Mouse (Mus musculus) neural tube, embryonic 14.5 days (tissue): ENCODE results near the gene Slc16a6. TPM values are rescaled to one million over a fixed set of nuclear protein-coding genes. Genes with fewer than 3 reads are reported as not detected.

Source experiments
- ATAC-seq: fragments of 200-750 bp; cut with Nextera tagmentation; 2 replicates; pipeline ENCODE4 v1.8.0; 2017; ENCODE audit warnings: low read depth, mild to moderate bottlenecking, moderate TSS enrichment, moderate library complexity
- H3K27ac ChIP-seq: fragments of 300-500 bp; sonication (generic); 2 replicates; pipeline ENCODE4 v1.5.1; 2014; ENCODE audit warnings: low read depth, mild to moderate bottlenecking, control low read depth, low read length, moderate library complexity, mixed read lengths
- H3K27me3 ChIP-seq: fragments of 300-500 bp; sonication (generic); 2 replicates; pipeline ENCODE4 v1.6.1; 2014; ENCODE audit warnings: low read length; ENCODE audit not compliant: control insufficient read depth, insufficient read depth
- H3K36me3 ChIP-seq: fragments of 300-500 bp; sonication (generic); 2 replicates; pipeline ENCODE4 v1.6.1; 2014; ENCODE audit warnings: low read length, mixed read lengths; ENCODE audit not compliant: control insufficient read depth, insufficient read depth
- H3K4me1 ChIP-seq: fragments of 300-500 bp; sonication (generic); 2 replicates; pipeline ENCODE4 v1.6.1; 2014; ENCODE audit warnings: low read length; ENCODE audit not compliant: control insufficient read depth, insufficient read depth
- H3K4me2 ChIP-seq: fragments of 300-500 bp; sonication (generic); 2 replicates; pipeline ENCODE4 v1.6.1; 2014; ENCODE audit warnings: mild to moderate bottlenecking, low read depth, low read length, control low read depth
- H3K4me3 ChIP-seq: fragments of 300-500 bp; sonication (generic); 2 replicates; pipeline ENCODE4 v1.5.1; 2014; ENCODE audit warnings: low read depth, low read length, control low read depth, mixed read lengths
- H3K9ac ChIP-seq: fragments of 300-500 bp; sonication (generic); replicated peaks from 2 replicates; pipeline ENCODE4 v1.6.1; 2014; ENCODE audit warnings: low read depth, mild to moderate bottlenecking, control low read depth, low read length, mixed read lengths
- H3K9me3 ChIP-seq: fragments of 300-500 bp; sonication (generic); 2 replicates; pipeline ENCODE4 v1.6.1; 2016; ENCODE audit warnings: low read length; ENCODE audit not compliant: control insufficient read depth
- WGBS: fragments of 180-500 bp; shearing (Covaris S2); extraction: QIAGEN DNeasy Blood & Tissue Kit; methylation state at CpG from one replicate; pipeline ENCODE4 v1.1.7; 2014; 5-methylcytosine and 5-hydroxymethylcytosine counted together
- polyA plus RNA-seq: library from polyadenylated mRNA; unstranded; fragments of >200 nt; fragmentation: Nextera tagmentation; extraction: Ambion mirVana; gene quantifications from 2 replicates; pipeline ENCODE4 v1.2.1, GENCODE M21; 2014

The Slc16a6 gene
- 3.3 and 4.5 TPM in 2 replicates for polyA plus RNA-seq

DNA sequence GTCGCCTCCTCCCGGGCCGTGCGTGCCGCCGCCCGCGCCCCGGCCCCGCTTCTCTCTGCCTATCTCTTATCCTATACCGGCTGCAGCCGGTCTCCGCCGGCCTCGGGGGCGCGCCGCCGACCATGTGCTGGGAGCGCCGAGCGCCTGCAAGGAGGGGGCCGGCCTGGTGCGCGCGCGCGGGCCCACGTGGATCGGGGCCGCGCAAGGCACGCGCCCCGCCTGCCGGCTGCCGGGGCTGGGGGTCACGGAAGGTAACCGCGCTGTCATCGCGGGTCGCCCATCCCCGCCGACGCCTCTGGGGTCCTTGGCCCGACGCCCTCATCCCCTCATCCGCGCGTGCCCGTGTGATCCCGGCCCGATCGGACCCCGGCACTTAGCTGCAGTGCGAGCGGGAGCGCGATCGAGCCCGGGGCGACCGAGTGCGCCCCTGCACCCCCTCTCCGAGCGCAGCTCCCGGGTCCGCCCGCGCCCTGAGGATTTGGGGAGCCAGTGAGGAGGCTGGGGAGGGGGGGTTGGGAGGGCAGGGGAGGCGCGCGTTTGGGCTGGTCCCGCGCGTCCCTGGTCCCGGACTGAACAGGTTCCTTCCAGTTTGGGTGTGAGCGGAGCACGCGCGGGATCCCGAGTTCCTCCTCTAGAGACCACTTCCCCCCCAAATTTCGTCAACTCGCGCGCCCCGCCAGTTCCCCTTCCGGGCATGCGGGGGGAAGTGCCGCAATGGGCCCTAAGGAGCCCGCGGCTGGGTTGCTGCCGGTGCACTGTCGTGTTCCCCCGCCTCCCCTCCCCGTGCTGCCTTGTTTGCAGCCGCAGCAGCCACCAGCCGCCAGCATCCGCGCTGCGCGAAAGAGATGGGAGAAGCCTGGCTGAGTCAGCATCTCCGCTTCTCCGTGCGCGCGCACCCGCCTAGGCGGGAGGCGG lies at the start of gene Slc16a6, which contains the start of gene Arsg:
Slc16a6 (minus strand) TSS at position 428 of the 915 bp plus-strand sequence.
Arsg (plus strand) TSS at position 204 of the 915 bp plus-strand sequence.
- H3K27ac ChIP-seq, result peak within 1 kb of the TSS; percentile 90
- peak within 1 kb of the TSS; percentile 86 for H3K4me3 ChIP-seq
- peak within 1 kb of the TSS; percentile 93 for H3K9ac ChIP-seq
- H3K27me3 ChIP-seq, result no peaks in the 10 kb centered on the region
- under 1% methylated on average over 68 of the region's 111 CpGs for WGBS
- H3K9me3 ChIP-seq, result no peaks in the 10 kb centered on the region
- peak; percentile 91 for ATAC-seq
- peak within 1 kb of the TSS; percentile 87 for H3K4me2 ChIP-seq
- H3K36me3 ChIP-seq, result no peaks in the 10 kb centered on the region
- 0 out of 2 replicates have a peak, but pooled peaks cover 10% of the 10 kb centered on the region for H3K4me1 ChIP-seq

DNA sequence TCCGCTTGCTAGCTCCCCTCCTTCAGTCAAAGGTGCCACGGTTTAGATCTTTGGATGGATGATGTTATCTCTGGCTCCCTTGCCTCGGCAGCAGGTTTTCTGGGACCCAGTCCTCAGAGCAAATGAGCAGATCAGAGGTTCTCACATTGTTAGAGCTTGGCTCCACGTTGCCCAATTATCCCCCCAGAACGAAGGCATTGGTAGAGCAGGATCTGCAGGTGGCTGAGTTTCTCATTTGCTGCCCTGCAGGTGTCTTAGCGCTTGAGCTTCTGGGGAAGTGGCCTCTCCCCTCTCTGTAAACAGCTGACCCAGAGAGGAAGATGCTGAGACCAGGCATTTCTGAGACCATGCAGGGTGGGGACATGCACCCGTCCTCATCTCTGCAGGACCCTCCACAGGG lies 47.6 kb upstream of the Slc16a6 start:
- Histone ChIP-seq H3K27me3 (no peaks in the 10 kb centered on the region), H3K27ac (no peak overlapping the region), H3K36me3 (no peaks in the 10 kb centered on the region), H3K4me3 (no peak overlapping the region), H3K9me3 (no peaks in the 10 kb centered on the region), H3K4me1 (no peaks in the 10 kb centered on the region), H3K4me2 (no peak overlapping the region), H3K9ac (no peak overlapping the region)
- no peak for ATAC-seq
- 57% methylated on average over 7 of the region's 7 CpGs for WGBS

DNA sequence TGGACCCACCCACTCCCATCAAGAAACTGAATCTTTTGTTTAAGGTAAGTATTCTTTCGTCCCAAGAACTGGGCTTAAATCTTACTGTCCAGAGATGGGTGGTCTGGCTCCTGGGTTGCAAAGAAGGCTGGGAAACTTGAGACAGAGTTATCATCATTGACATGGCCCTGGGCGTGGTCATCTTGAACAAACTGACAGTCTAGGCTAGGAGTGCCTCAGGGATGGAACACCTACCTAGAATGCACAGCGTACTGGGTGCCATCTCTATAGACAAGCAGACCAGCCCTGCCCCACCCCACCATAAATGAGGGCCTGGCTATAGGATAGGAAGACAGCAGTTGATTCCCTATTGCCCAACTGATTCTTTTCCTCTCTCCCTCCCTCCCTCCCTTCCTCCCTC lies 44.4 kb upstream of the Slc16a6 start:
- H3K4me1 ChIP-seq, result no peaks in the 10 kb centered on the region
- WGBS, result 83% methylated on average over 3 of the region's 3 CpGs
- no peaks in the 10 kb centered on the region for H3K27me3 ChIP-seq
- no peak overlapping the region for H3K4me2 ChIP-seq
- H3K27ac ChIP-seq, result no peak overlapping the region
- no peak overlapping the region for H3K4me3 ChIP-seq
- ATAC-seq, result no peak
- H3K9ac ChIP-seq, result no peak overlapping the region
- H3K9me3 ChIP-seq, result no peaks in the 10 kb centered on the region
- no peaks in the 10 kb centered on the region for H3K36me3 ChIP-seq

DNA sequence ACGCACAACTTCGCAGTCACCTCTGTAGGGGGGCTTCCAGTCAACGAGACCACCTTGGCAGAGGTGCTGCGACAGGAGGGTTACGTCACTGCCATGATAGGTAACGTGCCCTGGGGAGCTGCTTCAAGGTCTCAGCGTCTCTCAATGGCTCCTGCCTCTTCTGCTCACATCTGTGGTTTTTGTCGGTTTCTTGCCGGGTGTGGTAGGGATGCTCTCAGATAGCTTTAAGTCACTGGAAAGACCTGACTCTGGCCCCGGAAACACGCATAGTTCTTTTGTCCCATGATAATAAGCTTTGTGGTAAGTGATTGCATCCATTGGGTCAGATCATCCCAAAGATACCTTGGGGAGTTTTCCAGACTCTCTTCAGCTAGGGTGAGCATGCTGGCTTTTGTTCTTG lies 43.9 kb upstream of the Slc16a6 start:
- H3K4me3 ChIP-seq, result no peak overlapping the region
- no peak overlapping the region for H3K9ac ChIP-seq
- no peaks in the 10 kb centered on the region for H3K36me3 ChIP-seq
- H3K4me1 ChIP-seq, result no peaks in the 10 kb centered on the region
- no peak for ATAC-seq
- no peaks in the 10 kb centered on the region for H3K9me3 ChIP-seq
- H3K27ac ChIP-seq, result no peak overlapping the region
- WGBS, result 92% methylated on average over 11 of the region's 11 CpGs
- no peak overlapping the region for H3K4me2 ChIP-seq
- no peaks in the 10 kb centered on the region for H3K27me3 ChIP-seq

DNA sequence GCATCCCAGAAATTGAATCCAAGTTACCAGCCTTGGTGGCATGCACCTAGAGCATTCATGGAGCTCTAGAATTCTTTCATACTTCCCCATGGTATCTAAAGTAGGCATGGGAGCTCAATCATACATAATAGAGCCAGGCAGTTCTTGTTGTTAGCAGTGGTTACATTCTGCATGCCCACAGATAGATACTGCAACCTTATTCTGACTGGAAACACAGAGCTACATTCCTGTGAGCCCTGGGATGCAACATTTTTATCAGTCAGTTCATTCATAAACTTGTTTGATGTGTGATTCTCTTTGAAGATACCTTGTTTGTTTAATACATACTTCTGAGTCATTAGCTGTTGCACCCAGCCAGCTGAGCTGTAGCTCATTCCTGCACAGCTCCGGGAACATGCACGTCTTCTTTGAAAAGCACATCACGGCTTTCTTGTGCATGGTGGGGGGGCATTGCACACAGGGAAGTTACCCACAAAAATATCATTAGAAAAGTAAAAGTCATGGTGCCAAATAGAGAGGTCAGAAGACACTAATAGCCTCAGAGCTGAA lies 40.7 kb upstream of the Slc16a6 start:
- Histone ChIP-seq H3K27ac (no peak overlapping the region), H3K36me3 (no peaks in the 10 kb centered on the region), H3K9me3 (no peaks in the 10 kb centered on the region), H3K27me3 (no peaks in the 10 kb centered on the region), H3K9ac (no peak overlapping the region), H3K4me2 (no peak overlapping the region), H3K4me3 (no peak overlapping the region), H3K4me1 (no peaks in the 10 kb centered on the region)
- WGBS, result 85% methylated on average over 3 of the region's 3 CpGs
- no peak for ATAC-seq

DNA sequence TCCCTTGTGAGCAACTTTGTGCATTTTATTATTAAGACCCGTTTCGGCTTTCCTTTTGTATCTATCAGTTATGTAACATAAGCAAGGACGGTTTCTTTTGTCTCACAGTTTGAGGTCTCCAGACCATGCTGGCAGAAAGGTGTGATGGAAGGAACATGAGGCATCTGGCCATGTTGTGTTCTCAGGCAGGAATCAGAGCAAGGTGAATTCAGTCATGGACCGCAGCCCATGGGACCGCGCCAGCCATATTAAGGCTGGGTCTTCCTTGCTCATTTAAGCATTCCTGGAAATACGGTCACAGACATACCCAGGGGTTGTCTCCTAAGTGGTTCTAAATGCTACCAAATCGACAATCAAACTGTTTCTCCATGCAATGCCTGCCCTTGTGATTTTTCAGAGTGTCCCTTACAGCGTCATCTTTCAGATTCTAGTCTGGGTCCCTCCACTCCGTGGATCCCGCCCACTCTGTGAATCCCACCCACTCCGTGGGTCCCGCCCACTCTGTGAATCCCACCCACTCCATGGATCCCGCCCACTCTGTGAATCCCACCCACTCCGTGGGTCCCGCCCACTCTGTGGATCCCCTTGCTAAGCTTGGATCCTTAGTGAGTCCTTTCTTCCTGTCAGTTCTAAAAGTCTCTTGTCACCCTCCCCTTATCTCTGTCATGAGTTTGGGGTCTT lies 39.7 kb upstream of the Slc16a6 start:
- Histone ChIP-seq H3K4me2 (no peak overlapping the region), H3K36me3 (no peaks in the 10 kb centered on the region), H3K9ac (no peak overlapping the region), H3K9me3 (no peaks in the 10 kb centered on the region), H3K4me3 (no peak overlapping the region), H3K4me1 (no peaks in the 10 kb centered on the region), H3K27me3 (no peaks in the 10 kb centered on the region), H3K27ac (no peak overlapping the region)
- 84% methylated on average over 16 of the region's 16 CpGs for WGBS
- no peak for ATAC-seq

DNA sequence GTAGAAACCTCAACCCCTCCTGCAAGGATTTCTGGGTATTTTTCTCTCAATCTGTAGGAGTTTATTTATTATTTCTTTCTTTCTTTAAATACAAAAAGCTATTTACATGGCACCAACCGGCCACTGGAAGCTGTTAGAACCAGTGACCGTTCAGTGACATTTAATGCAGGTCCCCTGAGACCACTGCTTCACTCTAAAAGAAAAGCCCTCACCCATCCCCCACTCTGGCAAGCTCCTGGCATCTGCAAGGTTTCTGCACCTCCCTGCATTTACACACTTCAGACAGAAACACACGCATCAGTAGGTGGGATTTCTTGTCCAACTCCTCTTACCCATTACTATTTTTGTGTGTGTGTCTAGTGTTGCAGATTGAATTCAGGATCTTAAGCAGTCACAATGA lies 33.7 kb upstream of the Slc16a6 start:
- H3K4me3 ChIP-seq, result no peak overlapping the region
- H3K4me1 ChIP-seq, result no peaks in the 10 kb centered on the region
- no peaks in the 10 kb centered on the region for H3K9me3 ChIP-seq
- no peaks in the 10 kb centered on the region for H3K36me3 ChIP-seq
- no peak overlapping the region for H3K9ac ChIP-seq
- no peak overlapping the region for H3K27ac ChIP-seq
- H3K27me3 ChIP-seq, result no peaks in the 10 kb centered on the region
- ATAC-seq, result no peak
- WGBS, result 39% methylated on average over 3 of the region's 3 CpGs
- H3K4me2 ChIP-seq, result no peak overlapping the region

DNA sequence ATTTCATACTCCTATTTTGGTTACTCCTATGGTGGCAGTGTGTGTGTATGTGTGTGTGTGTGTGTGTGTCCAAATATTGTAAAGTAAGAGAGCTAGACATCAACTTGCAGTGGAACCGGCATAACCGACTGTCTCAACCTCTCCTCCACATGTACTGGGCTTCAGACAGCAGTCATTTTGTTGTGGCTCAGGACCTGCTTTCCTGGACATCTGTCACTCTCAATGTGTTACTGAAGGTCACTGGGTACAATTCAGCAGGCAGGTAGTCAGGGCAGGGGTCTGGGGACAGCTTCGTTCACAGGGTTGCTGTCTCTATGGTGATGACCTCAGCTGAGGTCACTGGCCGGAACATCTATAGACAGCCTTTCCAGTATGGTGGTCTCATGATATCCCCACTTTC lies 32.4 kb upstream of the Slc16a6 start:
- ATAC-seq, result no peak
- Histone ChIP-seq H3K36me3 (no peaks in the 10 kb centered on the region), H3K9ac (no peak overlapping the region), H3K4me2 (no peak overlapping the region), H3K4me1 (no peaks in the 10 kb centered on the region), H3K27me3 (no peaks in the 10 kb centered on the region), H3K9me3 (no peaks in the 10 kb centered on the region), H3K27ac (no peak overlapping the region), H3K4me3 (no peak overlapping the region)
- 82% methylated on average over 4 of the region's 4 CpGs for WGBS

DNA sequence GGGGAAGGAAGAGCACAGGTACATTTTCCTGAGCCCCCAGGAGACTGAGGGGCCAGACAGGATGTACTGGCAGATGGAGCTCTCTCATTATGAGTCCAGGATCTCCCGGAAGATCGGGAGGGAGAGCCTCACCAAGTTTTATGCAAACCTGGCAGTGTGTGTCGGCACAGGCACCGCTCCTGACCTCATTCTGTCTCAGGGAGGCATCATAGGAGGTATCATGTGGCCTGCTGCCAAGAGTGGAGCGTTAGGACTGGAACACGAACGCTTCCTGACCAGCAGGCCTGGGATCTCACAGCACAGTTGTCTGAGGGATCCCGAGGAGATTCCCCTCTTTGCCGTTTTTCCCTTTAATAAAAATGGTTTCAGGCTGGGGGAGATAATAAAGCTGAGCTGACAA lies 31.6 kb upstream of the Slc16a6 start:
- Histone ChIP-seq H3K36me3 (no peaks in the 10 kb centered on the region), H3K27ac (no peak overlapping the region), H3K4me3 (no peak overlapping the region), H3K9me3 (no peaks in the 10 kb centered on the region), H3K9ac (no peak overlapping the region), H3K27me3 (no peaks in the 10 kb centered on the region), H3K4me1 (no peaks in the 10 kb centered on the region), H3K4me2 (no peak overlapping the region)
- no peak for ATAC-seq
- 59% methylated on average over 9 of the region's 9 CpGs for WGBS
